ENCODE assay signal across 7 mouse cellular contexts in the genomic region with DNA sequence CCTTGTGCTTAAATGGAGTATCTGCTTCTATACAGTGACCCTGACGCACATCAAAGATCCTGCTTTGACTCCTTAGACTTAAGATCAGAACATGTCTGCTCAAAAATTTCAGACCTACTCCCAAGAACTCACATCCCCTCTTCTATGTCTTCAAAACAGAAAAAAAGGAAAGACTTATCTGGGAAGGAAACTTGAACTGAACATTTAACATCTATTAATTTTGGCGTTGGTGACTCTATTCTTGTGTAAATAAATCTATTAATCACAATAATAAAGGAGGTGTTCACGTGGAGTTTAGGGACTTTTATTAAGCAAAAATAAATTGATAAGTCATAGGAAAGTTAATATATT. TPM values are rescaled to one million over a fixed set of nuclear protein-coding genes. Genes with fewer than 3 reads are reported as not detected.
A peak's percentile ranks its signal among the peaks of the same experiment; 100 is the strongest.
DNase-seq lines count a peak whose midpoint lies in the region; ATAC-seq lines count a peak whose summit lies in the region.

No protein-coding gene starts in this region.

- peak overlapping the region; percentile 99 for H3K9ac ChIP-seq in lung, embryonic 16.5 days (ENCODE audit: low read length)
- H3K9ac ChIP-seq in forebrain, embryonic 11.5 days (ENCODE audit: low read length) = peak overlapping the region; percentile 97
- H3K9ac ChIP-seq in limb, embryonic 13.5 days = peak overlapping the region; percentile 96
- H3K9ac ChIP-seq in stomach, embryonic 14.5 days (replicated peaks; ENCODE audit: low read depth, low read length) = peak overlapping the region; percentile 52

- no peaks in the 10 kb centered on the region for H3K9me3 ChIP-seq in lung, embryonic 16.5 days (ENCODE audit: control insufficient read depth, low read length)
- no peaks in the 10 kb centered on the region for H3K9me3 ChIP-seq in forebrain, embryonic 11.5 days (ENCODE audit: control insufficient read depth, low read length)
- no peaks in the 10 kb centered on the region for H3K9me3 ChIP-seq in limb, embryonic 13.5 days
- no peaks in the 10 kb centered on the region for H3K9me3 ChIP-seq in stomach, embryonic 14.5 days (ENCODE audit: control insufficient read depth, low read depth, low read length)

- ATAC-seq in lung, embryonic 16.5 days (ENCODE audit: low read depth) = no peak
- ATAC-seq in forebrain, embryonic 11.5 days (replicated peaks; ENCODE audit: low FRiP score) = no peak
- no peak; the same call in 1 of the 2 replicates for ATAC-seq in limb, embryonic 13.5 days (ENCODE audit: low FRiP score, low read depth)
- no peak for ATAC-seq in stomach, embryonic 14.5 days (ENCODE audit: insufficient number of reproducible peaks, insufficient read depth, low FRiP score, low read depth)

- H3K4me2 ChIP-seq in lung, embryonic 16.5 days (ENCODE audit: low read depth, low read length) = peak overlapping the region; percentile 90
- peak overlapping the region; percentile 77 for H3K4me2 ChIP-seq in forebrain, embryonic 11.5 days (ENCODE audit: low read depth, low read length, severe bottlenecking)
- peak overlapping the region; percentile 80 for H3K4me2 ChIP-seq in limb, embryonic 13.5 days (replicated peaks)
- peak overlapping the region; percentile 67 for H3K4me2 ChIP-seq in stomach, embryonic 14.5 days (replicated peaks; ENCODE audit: low read depth, low read length)

- no peaks in the 10 kb centered on the region for H3K27me3 ChIP-seq in lung, embryonic 16.5 days (ENCODE audit: control insufficient read depth, insufficient read depth, low read depth, low read length)
- no peaks in the 10 kb centered on the region for H3K27me3 ChIP-seq in forebrain, embryonic 11.5 days (ENCODE audit: control insufficient read depth, insufficient read depth, low read length)
- no peaks in the 10 kb centered on the region for H3K27me3 ChIP-seq in limb, embryonic 13.5 days
- no peaks in the 10 kb centered on the region for H3K27me3 ChIP-seq in stomach, embryonic 14.5 days (ENCODE audit: control insufficient read depth, insufficient read depth, low read length)

- no peak for DNase-seq in lung, postnatal 14 days
- no peak for DNase-seq in forebrain, embryonic 11.5 days (ENCODE audit: low spot score)
- DNase-seq in urinary bladder, postnatal 36 days (ENCODE audit: low spot score in 2 of 2) = no peak
- no peak for DNase-seq in thymus, postnatal 14 days

- peak overlapping the region; percentile 94 for H3K27ac ChIP-seq in lung, embryonic 16.5 days (ENCODE audit: low read length)
- H3K27ac ChIP-seq in forebrain, embryonic 11.5 days (ENCODE audit: low read depth, low read length) = 0 out of 2 replicates have a peak overlapping the region, but pooled peaks have one; percentile 76
- peak overlapping the region; percentile 96 for H3K27ac ChIP-seq in limb, embryonic 13.5 days
- H3K27ac ChIP-seq in stomach, embryonic 14.5 days (ENCODE audit: low read length) = peak overlapping the region; percentile 79

- H3K4me3 ChIP-seq in lung, embryonic 16.5 days (ENCODE audit: low read length) = peak overlapping the region; percentile 86
- peak overlapping the region; percentile 78 for H3K4me3 ChIP-seq in forebrain, embryonic 11.5 days (ENCODE audit: low read depth, low read length)
- peak overlapping the region; percentile 75 for H3K4me3 ChIP-seq in limb, embryonic 13.5 days
- peak overlapping the region; percentile 48 for H3K4me3 ChIP-seq in stomach, embryonic 14.5 days (ENCODE audit: low read depth, low read length)

- H3K36me3 ChIP-seq in lung, embryonic 16.5 days (ENCODE audit: control insufficient read depth, insufficient read depth, low read length) = peaks cover 5% of the 10 kb centered on the region
- H3K36me3 ChIP-seq in forebrain, embryonic 11.5 days (ENCODE audit: control insufficient read depth, insufficient read depth, low read length) = no peaks in the 10 kb centered on the region; the same call in 1 of the 2 replicates
- H3K36me3 ChIP-seq in limb, embryonic 13.5 days = peaks cover 21% of the 10 kb centered on the region
- H3K36me3 ChIP-seq in stomach, embryonic 14.5 days (ENCODE audit: control insufficient read depth, insufficient read depth, low read length) = peaks cover 13% of the 10 kb centered on the region; the same call in 1 of the 2 replicates

- H3K4me1 ChIP-seq in lung, embryonic 16.5 days (replicated peaks; ENCODE audit: control insufficient read depth, insufficient read depth, low read length) = peaks cover 9% of the 10 kb centered on the region
- peaks cover 4% of the 10 kb centered on the region; the same call in 1 of the 2 replicates for H3K4me1 ChIP-seq in forebrain, embryonic 11.5 days (replicated peaks; ENCODE audit: control insufficient read depth, insufficient read depth, low read length)
- H3K4me1 ChIP-seq in limb, embryonic 13.5 days = peaks cover 9% of the 10 kb centered on the region
- H3K4me1 ChIP-seq in stomach, embryonic 14.5 days (ENCODE audit: control insufficient read depth, insufficient read depth, low read length) = peaks cover 5% of the 10 kb centered on the region

- WGBS in lung, embryonic 16.5 days = 21% methylated on average over 3 of the region's 3 CpGs
- WGBS in forebrain, embryonic 11.5 days = 32% methylated on average over 3 of the region's 3 CpGs
- WGBS in limb, embryonic 13.5 days = 27% methylated on average over 3 of the region's 3 CpGs
- 21% methylated on average over 3 of the region's 3 CpGs for WGBS in stomach, embryonic 14.5 days

RNA-seq across cellular contexts. Expression of a gene that starts 0.7 kb away (rescaled TPM):
- polyA plus RNA-seq in lung, embryonic 16.5 days (2015; fragmentation: Nextera tagmentation; extraction: Ambion mirVana) = 77.2 and 78.2 TPM in 2 replicates
- 135 and 137 TPM in 2 replicates for polyA plus RNA-seq in forebrain, embryonic 11.5 days (2014; fragmentation: Nextera tagmentation; extraction: Ambion mirVana)
- 128 and 137 TPM in 2 replicates for polyA plus RNA-seq in limb, embryonic 13.5 days (2015; fragmentation: Nextera tagmentation; extraction: Ambion mirVana)
- 92.3 and 93.6 TPM in 2 replicates for polyA plus RNA-seq in stomach, embryonic 14.5 days (2014; fragmentation: Nextera tagmentation; extraction: Ambion mirVana)

RNA-seq across cellular contexts. Expression of a gene that starts 2.2 kb away (rescaled TPM):
- polyA plus RNA-seq in lung, embryonic 16.5 days (2015; fragmentation: Nextera tagmentation; extraction: Ambion mirVana) = 0.21 and 0.25 TPM in 2 replicates
- 0.45 and 0.73 TPM in 2 replicates for polyA plus RNA-seq in forebrain, embryonic 11.5 days (2014; fragmentation: Nextera tagmentation; extraction: Ambion mirVana)
- 0.19 and 0.47 TPM in 2 replicates for polyA plus RNA-seq in limb, embryonic 13.5 days (2015; fragmentation: Nextera tagmentation; extraction: Ambion mirVana)
- 0.43 and 0.49 TPM in 2 replicates for polyA plus RNA-seq in stomach, embryonic 14.5 days (2014; fragmentation: Nextera tagmentation; extraction: Ambion mirVana)

RNA-seq across cellular contexts. Expression of a gene that starts 20.2 kb away (rescaled TPM):
- 0.31 and 1.3 TPM in 2 replicates for polyA plus RNA-seq in lung, embryonic 16.5 days (2015; fragmentation: Nextera tagmentation; extraction: Ambion mirVana)
- 0.15 and 0.25 TPM in 2 replicates for polyA plus RNA-seq in forebrain, embryonic 11.5 days (2014; fragmentation: Nextera tagmentation; extraction: Ambion mirVana)
- 0.31 and 0.37 TPM in 2 replicates for polyA plus RNA-seq in limb, embryonic 13.5 days (2015; fragmentation: Nextera tagmentation; extraction: Ambion mirVana)
- polyA plus RNA-seq in stomach, embryonic 14.5 days (2014; fragmentation: Nextera tagmentation; extraction: Ambion mirVana) = 0.71 TPM in 1 of 2 replicates, not detected in the other
